Mouse (Mus musculus) cerebellum, postnatal 36 days (tissue): ENCODE measurements around the gene Fezf2.
A peak's percentile ranks its signal among the peaks of the same experiment; 100 is the strongest.

Experiments
- DNase-seq, 2 experiments: peaks; one replicate each; pipeline ENCODE4 v3.0.0; 2021 to 2022; ENCODE audit warnings: mixed read lengths in 2 of 2

Gene Fezf2

DNA sequence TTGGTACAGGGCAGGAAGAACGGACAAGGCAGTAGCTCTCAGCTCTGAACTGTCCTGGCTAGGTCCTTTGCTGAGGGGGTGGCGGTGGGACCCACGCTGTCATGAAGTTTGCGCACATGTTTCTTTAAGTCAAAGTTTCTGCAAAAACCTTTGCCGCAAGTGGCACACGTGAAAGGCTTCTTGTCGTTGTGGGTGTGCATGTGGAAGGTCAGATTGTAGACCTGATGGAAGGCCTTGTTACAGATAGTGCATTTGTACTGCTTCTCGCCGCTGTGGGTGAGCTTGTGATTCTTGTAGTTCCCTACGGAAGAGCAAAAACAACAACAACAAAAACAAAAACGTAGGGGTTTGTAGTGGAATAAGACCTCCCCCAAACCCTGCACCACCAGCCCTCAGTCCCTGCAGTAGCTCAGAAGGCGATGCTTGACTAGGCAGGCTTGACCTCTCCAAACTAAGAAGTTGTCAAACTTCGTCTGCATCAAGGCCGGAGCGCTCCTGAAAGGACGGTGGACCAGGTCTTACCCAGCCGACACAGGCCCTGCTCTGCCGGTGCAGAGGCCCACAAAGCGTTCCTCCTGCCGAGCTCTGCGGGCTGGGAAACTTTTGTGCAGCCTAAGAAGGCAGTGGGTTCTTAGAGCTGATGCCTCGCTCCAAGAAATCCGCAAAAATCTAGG lies 5.4 kb downstream of the Fezf2 start:
- DNase-seq = no peak

DNA sequence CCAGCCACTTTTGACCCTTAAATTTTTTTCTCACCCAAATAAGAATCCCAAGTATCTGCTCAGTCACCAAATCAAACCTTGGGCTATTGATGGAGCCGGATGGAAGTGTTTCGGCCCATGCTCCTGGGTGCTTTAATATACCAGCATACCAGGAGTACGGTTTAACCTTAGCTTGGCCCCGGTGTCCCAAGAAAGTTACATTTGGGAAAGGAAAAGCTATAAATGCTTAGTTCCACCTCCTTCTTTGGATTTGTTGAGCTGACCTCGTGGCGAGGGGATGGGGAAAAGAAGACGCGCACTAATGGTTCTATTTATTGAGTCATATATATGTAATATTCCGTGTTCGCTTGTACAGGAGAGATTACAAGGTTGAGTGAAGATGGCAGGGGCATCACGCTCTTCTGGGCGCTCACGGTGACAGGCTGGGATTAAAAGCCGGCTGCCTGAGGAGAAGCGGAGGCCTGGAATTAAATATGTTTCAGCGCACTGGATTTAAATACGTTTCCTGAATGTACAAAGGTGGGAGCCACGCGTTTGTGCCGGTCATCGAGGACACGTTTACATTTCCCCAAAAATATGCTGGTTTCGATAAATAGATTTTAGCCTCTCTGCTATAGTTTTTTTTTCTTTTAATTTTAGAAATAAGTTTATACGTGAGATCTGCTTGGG lies 6.1 kb downstream of the Fezf2 start:
- no peak for DNase-seq

DNA sequence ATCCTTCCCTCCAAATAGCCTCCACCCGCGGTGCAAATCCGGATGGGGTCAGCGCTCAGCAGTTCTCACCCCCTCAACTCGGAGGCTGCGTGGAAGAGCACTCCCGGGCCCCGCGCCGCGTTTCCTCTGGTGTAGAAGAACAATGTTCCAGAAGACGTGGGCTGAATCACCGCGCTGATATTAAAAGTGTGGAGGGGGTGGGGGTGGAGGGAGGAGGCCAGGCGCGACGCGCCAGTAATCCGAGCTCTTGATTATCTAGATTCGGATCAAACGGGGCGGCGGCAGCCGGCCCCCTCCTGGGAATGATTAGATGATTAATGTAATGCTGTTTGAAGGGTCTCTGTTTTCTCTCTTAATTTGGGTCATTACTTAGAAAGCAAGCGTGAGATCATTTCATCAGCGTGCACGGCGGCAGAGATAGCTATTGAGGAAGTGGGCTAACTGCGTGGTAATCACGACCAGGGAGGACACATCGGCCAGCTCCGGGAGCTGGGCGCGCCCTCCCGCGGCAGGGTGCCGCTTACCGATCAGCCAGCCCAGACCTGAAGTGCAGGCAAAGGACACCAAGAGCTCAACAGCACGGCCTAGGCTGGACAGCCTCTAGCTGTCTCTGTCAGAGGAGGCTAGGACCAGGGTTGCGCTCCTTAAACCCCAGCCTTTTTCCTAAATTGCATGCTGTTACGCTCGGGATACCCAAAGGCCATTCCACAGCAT lies 6.8 kb downstream of the Fezf2 start:
- no peak for DNase-seq

DNA sequence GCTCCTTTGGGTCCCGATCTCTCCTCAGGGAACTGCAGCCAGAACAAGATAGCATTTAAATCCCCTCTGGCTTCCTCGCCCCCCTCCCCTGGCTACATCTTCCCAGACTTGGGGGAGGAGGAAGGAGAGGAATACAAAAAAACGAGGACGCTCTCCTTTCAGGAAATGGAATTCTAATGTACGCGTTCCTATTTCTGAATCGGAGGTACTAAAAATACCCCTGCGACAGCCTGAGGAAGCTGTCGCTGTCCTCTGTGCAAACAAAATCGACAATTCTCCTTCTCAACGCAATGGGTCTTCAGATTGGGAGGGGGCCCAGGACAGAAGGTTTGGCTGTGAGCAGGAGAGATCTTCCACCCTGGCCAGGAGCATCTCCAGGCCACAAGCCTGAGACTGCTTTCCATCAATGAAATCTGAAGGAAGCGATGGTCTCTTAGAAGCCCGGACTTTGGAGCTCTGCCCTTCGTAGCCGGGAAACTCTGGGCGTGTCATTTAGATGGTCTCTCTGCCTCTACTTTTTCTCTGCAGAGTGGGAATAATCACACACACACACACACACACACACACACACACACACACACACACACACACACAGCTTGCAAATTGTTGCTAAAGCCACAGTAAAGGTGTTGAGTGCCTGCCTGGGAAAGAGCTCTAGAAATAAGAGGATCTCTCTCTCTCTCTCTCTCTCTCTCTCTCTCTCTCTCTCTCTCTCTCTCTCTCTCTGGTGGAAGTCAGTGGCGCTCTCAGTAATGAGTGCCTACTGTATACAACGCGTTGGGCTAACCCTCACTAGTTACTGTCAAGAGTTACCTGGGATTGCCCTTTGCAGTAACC lies 7.5 kb downstream of the Fezf2 start:
- DNase-seq = no peak

DNA sequence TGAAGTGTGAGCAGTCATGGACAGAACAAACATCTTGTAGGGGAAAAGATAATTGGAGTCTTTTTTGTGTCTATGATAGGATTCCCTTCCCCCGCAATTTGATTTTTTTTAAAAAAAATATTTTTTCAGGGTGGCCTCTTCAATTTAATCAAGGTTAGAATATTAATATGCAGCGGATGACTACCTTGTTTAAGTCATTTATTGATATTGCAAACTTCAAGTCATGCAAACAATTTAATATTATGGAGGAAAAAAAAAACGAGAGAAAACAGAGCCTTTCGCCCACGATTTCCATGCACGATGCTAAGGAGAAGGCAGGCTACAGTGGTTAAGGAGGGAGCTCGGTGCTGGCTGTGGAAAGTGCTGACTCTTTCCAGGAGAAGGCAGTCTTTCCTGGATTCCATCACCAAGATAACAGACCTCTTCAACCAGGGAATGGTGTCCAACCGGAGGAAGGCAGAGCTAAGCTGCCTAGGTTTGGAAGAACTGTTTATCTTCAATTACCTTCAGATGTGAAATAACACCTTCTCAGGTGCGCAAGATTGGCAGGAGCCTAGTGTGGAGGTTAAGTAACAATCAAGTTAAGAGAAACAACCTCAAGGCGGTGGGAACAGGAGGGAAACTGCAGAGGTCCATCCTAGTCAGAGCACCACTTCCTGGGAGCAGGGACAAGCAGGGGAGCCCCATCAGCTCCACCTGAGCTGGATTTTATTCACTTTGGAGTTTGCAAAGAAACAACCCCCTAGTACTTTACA lies 9.0 kb downstream of the Fezf2 start:
- DNase-seq = no peak

DNA sequence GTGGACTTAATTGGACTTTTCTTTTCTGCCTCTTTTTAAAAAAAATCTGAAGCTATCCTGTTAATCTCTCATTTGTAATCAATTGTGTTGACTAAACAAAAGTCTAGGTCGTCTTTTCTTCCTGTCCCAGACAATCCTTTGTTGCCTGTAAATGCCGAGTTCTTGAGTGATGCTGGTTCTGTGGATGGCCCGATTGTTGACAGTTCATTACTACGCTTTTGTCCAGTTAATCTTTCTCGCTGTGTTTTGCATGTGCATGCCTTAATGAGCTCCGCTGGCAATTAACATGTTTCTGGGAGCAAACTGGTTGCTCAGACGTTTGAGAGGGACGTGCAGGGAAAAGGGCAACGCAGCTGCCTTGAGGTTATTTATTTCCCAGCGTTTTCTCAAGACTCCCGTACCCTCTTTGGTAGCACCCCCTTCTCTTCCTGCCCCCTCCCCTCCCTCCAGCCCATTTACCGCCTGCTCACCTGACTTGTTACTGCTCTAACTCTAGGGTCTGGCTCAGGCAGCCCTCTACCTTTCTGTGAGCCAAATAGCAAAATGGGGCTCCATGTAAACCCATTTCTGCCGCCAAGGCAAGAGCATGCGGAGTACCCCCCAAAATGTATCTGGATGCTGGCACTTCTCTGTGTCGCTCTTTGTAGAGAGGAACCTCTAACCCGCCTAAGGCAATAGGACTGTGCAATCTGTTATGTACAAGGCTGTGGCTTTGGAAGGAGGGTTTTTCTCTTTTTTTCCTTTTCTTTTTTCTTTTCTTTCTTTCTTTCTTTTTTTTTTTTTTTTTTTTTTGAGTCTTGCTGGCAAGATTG lies 9.8 kb downstream of the Fezf2 start:
- no peak for DNase-seq

DNA sequence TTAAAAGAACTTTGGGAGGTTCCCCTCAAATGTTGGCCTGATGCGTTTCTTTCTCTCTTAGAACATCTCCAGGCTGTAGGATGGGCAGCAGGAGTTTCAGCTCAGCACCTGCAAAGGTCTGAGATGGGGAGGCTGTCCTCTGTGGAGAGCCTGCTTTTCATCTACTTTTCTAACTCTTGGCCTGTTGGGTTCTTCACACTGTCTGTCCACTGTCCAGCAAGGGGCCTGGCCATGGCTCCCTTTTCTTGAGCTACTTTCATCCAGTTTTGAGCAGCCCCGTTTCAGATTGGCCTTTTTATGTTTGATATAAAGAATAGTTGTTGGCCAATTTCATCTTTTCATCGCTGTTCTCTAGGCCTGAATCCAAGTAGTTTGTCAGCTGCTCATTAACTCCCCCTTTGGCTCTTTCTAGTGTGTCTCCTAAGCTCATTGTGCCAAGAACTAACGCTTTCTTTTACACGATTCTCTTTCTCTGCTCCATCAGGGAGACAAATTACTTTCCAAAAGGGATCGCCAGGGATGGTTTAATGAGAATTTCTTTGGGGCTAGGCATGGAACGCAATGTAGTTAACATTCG lies 10.5 kb downstream of the Fezf2 start:
- DNase-seq = no peak

DNA sequence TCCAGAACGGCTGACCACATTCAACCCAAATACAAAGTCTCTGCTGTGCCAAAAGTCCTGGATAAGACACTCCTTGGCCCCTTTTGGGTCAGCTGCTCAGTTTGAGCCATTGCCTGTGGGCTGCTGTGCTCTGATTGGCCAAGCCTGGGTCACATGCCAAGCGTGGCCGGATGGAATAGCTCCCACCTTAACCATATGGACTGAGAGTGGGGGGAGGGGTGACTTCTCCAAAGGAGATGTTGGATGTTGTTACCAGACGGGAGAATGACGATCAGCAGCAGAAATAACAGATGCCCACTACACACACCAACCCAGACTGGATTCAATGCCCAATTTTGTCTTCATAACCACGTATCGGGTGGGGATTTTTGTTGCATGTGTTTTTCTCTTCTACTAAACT lies 13.1 kb downstream of the Fezf2 start:
- no peak for DNase-seq

DNA sequence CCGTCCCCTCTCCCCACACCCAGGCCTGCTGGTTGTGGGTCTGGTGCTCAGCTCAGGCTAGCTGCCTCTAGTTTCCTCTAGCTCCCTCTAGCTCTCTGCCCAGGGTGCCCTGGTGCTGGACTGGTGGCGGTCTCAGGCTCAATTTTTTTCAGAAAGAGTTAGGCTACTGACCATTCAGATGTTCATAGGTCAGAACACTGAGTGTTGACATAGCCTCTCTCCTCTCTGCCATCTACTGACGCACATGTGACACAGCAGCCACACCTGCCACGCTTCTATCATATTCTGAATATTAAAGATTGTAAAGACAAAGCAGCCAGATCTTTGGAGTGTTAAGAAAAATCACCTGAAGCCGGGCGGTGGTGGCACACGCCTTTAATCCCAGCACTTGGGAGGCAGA lies 14.4 kb downstream of the Fezf2 start:
- DNase-seq = no peak

DNA sequence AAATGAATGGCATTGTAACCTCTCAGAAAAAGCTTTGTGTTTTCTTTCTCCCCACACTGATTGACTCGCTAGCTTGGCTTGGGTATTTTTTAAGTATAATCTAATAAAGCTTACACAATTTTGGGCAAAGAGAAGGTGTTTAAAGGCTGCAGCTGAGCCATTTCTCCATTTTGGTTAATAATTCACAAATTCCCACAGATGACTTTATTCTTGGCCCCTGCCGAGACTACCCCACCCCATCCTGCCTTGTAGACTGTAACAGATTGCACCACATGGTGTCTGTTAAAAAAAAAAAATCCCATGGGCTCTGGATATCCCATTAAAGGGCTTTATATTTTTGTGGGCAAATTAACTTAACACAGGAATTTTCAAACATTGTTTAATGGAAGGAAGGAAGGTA lies 44.9 kb downstream of the Fezf2 start:
- no peak for DNase-seq

DNA sequence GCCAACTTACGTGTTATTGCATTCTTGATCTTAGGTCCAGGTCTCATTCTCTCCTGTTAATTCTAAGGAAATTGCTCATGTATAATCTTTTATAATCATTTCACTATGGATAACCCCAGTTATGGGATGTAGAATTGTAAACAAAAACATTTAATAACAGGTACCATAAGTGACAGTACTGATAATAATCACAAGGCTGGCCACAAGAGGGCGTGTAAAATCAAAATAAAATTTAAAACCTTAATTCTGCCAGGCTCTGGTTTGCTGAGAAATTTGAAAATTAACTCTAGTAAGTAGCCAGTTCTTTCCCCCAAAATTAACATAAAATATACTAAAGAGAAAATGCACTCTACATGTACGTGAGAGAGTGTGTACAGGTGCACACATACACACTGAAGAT lies 47.3 kb downstream of the Fezf2 start:
- DNase-seq = peak in 1 of 2 experiments; percentile 28

DNA sequence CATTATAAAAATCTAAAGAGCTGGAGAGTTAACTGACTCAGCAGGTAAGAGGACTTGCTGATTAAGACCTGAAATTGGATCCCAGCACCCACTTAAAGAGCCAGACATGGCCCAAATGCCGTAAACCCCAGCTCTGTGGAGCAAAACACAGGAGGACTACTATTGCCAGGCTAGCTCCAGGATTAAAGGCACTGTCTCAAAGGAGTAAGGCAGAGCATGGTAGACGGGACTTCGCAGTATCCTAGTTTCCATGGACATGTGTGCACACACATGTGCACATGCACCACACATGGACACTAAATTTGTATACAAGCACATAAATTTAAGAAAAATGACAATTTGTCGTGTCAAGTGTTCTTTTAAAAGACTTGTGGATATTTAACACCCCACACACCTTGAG lies 47.7 kb downstream of the Fezf2 start:
- DNase-seq = no peak

DNA sequence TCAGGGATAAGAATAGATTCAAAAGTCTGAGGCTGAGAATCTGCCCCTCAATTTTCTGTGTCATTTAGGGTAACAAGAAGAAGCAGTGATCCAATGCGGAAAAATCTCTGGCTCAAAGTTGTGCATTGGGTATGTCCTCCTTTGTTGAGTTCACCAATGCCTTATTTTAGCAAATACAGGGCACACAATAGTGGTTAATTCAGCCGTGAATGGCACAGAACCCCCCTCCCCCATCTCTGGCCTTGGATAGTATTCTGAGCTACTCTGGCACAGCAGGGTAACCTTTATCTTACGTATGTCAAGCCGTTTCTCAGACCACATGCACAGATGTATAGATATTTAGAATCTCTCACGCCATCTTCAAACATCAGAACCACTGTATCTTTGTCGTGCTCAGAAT lies 48.3 kb downstream of the Fezf2 start:
- DNase-seq = no peak

DNA sequence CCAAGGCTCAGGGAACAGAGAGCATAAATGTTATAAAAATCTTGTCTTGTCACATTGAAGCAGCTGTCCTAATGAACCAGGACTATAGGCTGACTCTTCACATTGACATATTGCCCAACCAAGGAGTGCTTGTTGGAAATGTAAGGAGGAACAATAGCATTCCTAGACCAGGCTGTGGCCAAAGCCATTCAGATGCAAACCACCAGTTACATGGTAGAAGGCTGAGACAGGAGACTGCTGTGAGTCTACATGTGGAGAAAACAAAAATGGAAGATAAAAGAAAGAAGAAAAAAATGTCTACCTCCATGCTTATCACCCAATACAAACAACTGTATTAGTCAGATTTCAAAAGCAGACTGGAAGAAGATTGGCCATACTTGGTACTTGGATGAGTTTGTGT lies 48.8 kb downstream of the Fezf2 start:
- DNase-seq = no peak

DNA sequence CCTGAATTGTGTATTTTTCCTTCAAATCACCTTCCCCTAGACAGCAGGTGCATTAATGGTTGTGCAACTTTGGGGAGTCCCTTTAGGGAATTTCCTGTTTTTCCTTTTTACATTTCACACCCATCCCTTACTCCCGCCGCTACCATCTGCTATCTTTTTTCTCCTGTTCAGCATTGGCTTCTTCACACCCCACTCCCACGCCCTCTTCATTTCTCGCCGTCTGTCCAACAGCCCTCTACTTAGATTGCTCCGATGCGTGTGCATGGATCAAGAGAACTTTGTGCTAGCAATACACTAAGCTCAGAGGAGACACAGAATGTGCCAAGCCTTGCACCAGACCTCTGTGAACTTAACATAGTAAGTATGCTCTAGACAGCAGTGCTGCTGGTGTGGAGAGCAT lies 51.6 kb downstream of the Fezf2 start:
- peak; percentile 52 to 53 for DNase-seq
